Mouse (Mus musculus) bone marrow macrophage, adult 2 months (primary cell): ENCODE measurements around the gene Ptk6. TPM values are rescaled to one million over a fixed set of nuclear protein-coding genes. Genes with fewer than 3 reads are reported as not detected.

ENCODE experiments used
- H3K27ac ChIP-seq: 2 replicates; pipeline ENCODE4 v1.5.1; 2012; ENCODE audit warnings: low read depth, low read length; ENCODE audit not compliant: insufficient read depth
- H3K4me1 ChIP-seq: 2 replicates; pipeline ENCODE4 v1.6.1; 2012; ENCODE audit warnings: low read length; ENCODE audit not compliant: control insufficient read depth, insufficient read depth
- H3K4me3 ChIP-seq: 2 replicates; pipeline ENCODE4 v1.5.1; 2012; ENCODE audit warnings: mild to moderate bottlenecking, low read length, moderate library complexity; ENCODE audit not compliant: insufficient read depth
- CTCF ChIP-seq: IDR thresholded peaks from 2 replicates; pipeline ENCODE4 v1.5.1; 2012; ENCODE audit warnings: low read depth, mild to moderate bottlenecking, low read length, moderate library complexity
- POLR2A ChIP-seq: IDR thresholded peaks from 2 replicates; pipeline ENCODE4 v1.6.1; 2012; ENCODE audit warnings: mild to moderate bottlenecking, low read depth, low read length, borderline replicate concordance
- polyA plus RNA-seq: library from polyadenylated mRNA; stranded (reverse); fragments of >200 nt; gene quantifications from 2 replicates; pipeline ENCODE4 v1.2.4, GENCODE M21; 2012; ENCODE audit not compliant: missing spikeins, insufficient read depth, insufficient read length

Ptk6 gene
- not detected in 2 replicates for polyA plus RNA-seq

DNA sequence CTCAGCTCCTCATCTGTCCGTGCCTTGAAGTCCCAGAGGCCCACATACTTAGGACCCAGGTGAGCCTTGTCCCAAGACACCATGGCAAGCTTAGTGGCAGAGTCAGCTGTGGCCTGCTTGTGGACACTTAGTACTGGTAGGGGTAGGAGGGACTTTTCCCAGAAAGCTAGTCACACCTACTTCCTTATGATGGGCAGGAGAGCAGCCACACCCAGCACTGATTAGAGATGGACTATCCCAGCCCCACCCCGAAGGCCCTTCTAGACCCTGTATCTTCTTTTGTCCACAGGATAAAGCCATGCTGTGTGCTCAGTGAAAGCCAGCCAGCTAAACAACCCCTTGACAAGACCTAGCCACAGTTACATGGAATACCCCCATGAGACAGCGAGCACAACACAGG is at the start of gene Ptk6:
TSS of gene Ptk6 (minus strand) at position 368 of the 400 bp plus-strand sequence.
- no peak within 1 kb of the TSS for H3K4me3 ChIP-seq
- no peak within 1 kb of the TSS for H3K27ac ChIP-seq
- no peaks in the 10 kb centered on the region for H3K4me1 ChIP-seq
- TF ChIP-seq CTCF, result no peak
- no peak for TF ChIP-seq POLR2A

GRCm38 (mm10) chr2:181251841-181252240 is 49.3 kb upstream of the Ptk6 start:
- no peaks in the 10 kb centered on the region for H3K4me1 ChIP-seq
- TF ChIP-seq CTCF (no peak), POLR2A (no peak)
- no peak overlapping the region for H3K27ac ChIP-seq
- no peak overlapping the region for H3K4me3 ChIP-seq

- Histone ChIP-seq H3K4me3 (no peak overlapping the region), H3K4me1 (peaks cover 3% of the 10 kb centered on the region), H3K27ac (no peak overlapping the region)
- TF ChIP-seq CTCF (no peak), POLR2A (no peak)
Measured at GRCm38 (mm10) chr2:181249217-181249616, 46.6 kb upstream of the Ptk6 start.

DNA sequence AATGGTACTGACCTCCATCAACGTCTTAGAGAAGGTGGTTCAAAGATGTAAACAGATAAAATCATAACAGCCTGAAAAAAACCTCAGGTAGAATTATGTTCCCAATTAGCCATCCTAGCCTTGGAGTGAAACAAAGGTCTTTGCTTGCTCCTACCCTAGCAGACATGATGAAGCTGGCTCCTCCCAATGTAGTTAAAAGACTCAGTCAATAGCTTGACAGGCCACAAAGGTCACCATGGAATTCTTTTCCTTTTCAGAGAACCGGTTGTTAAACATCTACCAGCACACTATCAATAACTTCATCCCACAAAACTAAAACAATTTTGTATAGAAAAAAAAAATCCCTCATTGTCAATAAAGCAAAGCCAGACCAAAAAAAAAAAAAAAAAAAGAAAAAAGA is 42.4 kb upstream of the Ptk6 start:
- TF ChIP-seq CTCF (no peak), POLR2A (no peak)
- peaks cover 12% of the 10 kb centered on the region for H3K4me1 ChIP-seq
- no peak overlapping the region for H3K27ac ChIP-seq
- no peak overlapping the region for H3K4me3 ChIP-seq

- H3K4me3 ChIP-seq, result peak overlapping the region; percentile 44
- no peak overlapping the region for H3K27ac ChIP-seq
- peaks cover 15% of the 10 kb centered on the region for H3K4me1 ChIP-seq
- no peak for TF ChIP-seq CTCF
- no peak for TF ChIP-seq POLR2A
Measured at GRCm38 (mm10) chr2:181243706-181244394, 41.3 kb upstream of the Ptk6 start.

DNA sequence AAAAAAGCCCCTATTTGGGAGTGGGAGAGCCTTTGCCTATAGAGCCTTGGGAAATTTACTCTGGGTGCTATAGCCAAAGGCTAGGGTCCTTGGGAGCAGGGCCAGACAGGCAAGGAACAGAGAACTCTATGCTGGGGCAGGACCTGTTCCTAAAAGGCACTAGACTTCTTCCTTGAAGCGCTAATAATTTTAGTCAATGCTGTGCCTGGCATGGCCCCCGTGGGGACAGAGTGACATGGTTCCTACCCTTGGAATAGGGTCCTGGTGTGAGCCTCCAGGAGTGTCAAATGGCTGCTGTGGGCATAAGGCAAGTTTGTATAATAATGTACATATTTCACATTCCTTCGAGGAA is 39.7 kb upstream of the Ptk6 start:
- TF ChIP-seq CTCF, result no peak
- no peak for TF ChIP-seq POLR2A
- H3K4me1 ChIP-seq, result peaks cover 21% of the 10 kb centered on the region
- H3K4me3 ChIP-seq, result peak overlapping the region; percentile 69
- H3K27ac ChIP-seq, result no peak overlapping the region

GRCm38 (mm10) chr2:181241602-181242313 is 39.2 kb upstream of the Ptk6 start, which contains the start of gene Helz2:
Gene Helz2 (minus strand): TSS chr2:181242027.
- H3K4me3 ChIP-seq, result peak within 1 kb of the TSS; percentile 69
- peaks cover 24% of the 10 kb centered on the region for H3K4me1 ChIP-seq
- H3K27ac ChIP-seq, result no peak within 1 kb of the TSS
- TF ChIP-seq POLR2A (no peak), CTCF (no peak)

DNA sequence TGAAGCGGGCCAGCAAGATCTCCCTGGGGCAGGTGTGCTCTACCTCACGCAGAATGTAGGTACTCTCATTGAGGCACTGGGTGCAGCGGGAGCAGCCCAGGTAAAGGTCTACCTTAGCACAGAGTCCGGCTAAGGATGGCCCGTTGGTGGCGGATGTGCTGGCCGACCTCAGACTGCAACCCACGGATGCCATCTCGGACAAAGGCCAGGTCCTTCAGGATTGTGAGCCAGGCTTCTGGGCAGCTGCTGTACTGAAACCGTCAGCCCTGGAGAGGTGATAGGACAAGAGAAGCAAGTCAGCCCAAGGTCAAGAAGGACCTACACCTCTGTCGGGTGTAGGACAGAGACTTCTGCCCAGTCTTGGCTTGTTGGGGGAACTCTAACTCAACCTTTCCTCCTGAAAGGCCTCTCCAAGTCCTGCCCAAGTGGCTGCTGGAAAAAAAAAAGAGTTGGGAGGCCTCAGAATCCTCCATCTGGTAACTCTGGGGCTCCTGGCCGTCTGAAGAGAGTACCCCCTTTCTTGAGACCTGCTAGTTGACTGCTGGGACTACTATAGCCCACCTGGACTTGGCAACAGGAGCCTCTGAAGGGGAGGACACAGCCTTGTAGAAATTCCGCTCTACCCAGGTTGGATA is 38.3 kb upstream of the Ptk6 start:
- H3K27ac ChIP-seq, result no peak overlapping the region
- TF ChIP-seq POLR2A (no peak), CTCF (no peak)
- peaks cover 29% of the 10 kb centered on the region for H3K4me1 ChIP-seq
- H3K4me3 ChIP-seq, result peak overlapping the region; percentile 69

- no peak overlapping the region for H3K27ac ChIP-seq
Measured at GRCm38 (mm10) chr2:181239261-181239660, 36.7 kb upstream of the Ptk6 start.

DNA sequence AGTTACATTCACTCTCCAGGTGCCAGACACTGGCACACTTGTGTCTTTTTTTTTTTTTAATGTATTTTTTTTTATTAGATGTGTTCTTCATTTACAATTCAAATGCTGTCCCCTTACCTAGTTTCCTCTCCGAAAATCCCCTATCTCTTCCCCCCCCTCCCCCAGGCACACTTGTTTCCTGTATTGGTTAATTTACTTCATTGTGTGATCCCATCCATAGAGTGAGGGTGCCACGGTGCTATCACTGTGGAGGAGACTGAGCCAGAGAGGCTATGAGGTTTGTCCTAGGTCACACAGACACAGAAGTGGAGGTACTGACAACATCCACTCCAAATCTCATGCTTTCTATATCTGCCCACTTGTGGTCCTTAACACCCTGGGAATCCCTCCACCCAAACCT is 36.3 kb upstream of the Ptk6 start:
- peaks cover 25% of the 10 kb centered on the region for H3K4me1 ChIP-seq
- H3K4me3 ChIP-seq, result no peak overlapping the region
- TF ChIP-seq CTCF (no peak), POLR2A (no peak)
- no peak overlapping the region for H3K27ac ChIP-seq

More at GRCm38 (mm10) chr2:181239261-181239660, 36.7 kb upstream of the Ptk6 start:
- Histone ChIP-seq H3K4me1 (peaks cover 27% of the 10 kb centered on the region), H3K4me3 (no peak overlapping the region)
- TF ChIP-seq CTCF (no peak), POLR2A (no peak)
